Mouse (Mus musculus) T-helper 17 cell (primary cell): Measurements from ENCODE around the gene Evi5l.

Source experiments
- in situ Hi-C, 2 experiments: fragments of 300-600 bp; cut with MboI, MseI; formaldehyde crosslinking; loops; 1 replicate in 1 of 2; 2 replicates in 1 of 2; pipeline ENCODE4 v1.15.1; 2025; ENCODE audit warnings: high pct_unique_total_duplicates in 2 of 2

The Evi5l gene

GRCm38 (mm10) chr8:4165852-4166751, at the start of gene Evi5l:
TSS of gene Evi5l (plus strand) at chr8:4166567.
- in situ Hi-C loops: loop anchor here (5.0 to 25.0 kb wide), 8 partner anchors 76 to 951 kb away; partner anchors contain the start of genes Pet100 (in 1 of the 2), Shcbp1 (in 1 of the 2), Stxbp2 (in 1 of the 2) and Xab2 (in 1 of the 2)

- in situ Hi-C loops: loop anchor here in 1 of 2 experiments (25.0 kb wide), 1 partner anchor 229 kb away; no protein-coding TSS in a partner anchor
Observed at GRCm38 (mm10) chr8:4133798-4134197, 32.6 kb upstream of the Evi5l start, which contains the start of gene Cd209g. TSS of gene Cd209g (plus strand) at chr8:4134098.

GRCm38 (mm10) chr8:4139660-4140646, 26.4 kb upstream of the Evi5l start:
- in situ Hi-C loops: loop anchor here (5.0 to 25.0 kb wide), 4 partner anchors 38 to 372 kb away; no protein-coding TSS in a partner anchor

GRCm38 (mm10) chr8:4141721-4142120, 24.6 kb upstream of the Evi5l start:
- in situ Hi-C loops: loop anchor here (5.0 to 25.0 kb wide), 2 partner anchors 221 to 231 kb away; no protein-coding TSS in a partner anchor

GRCm38 (mm10) chr8:4147272-4147671, 19.1 kb upstream of the Evi5l start:
- in situ Hi-C loops: loop anchor here in 1 of 2 experiments (25.0 kb wide), 1 partner anchor 215 kb away; no protein-coding TSS in a partner anchor

- in situ Hi-C loops: loop anchor here in 1 of 2 experiments (25.0 kb wide), 2 partner anchors 457 to 918 kb away; partner anchors contain the start of gene Zfp958
Observed at GRCm38 (mm10) chr8:4154878-4155277, 11.5 kb upstream of the Evi5l start.

- in situ Hi-C loops: loop anchor here (10.0 to 25.0 kb wide), 5 partner anchors 450 to 948 kb away; partner anchors contain the start of genes Shcbp1 (in 1 of the 2) and Zfp958 (in 1 of the 2)
Observed at GRCm38 (mm10) chr8:4162786-4163185, 3.6 kb upstream of the Evi5l start.

GRCm38 (mm10) chr8:4165176-4165851, 1.1 kb upstream of the Evi5l start:
- in situ Hi-C loops: loop anchor here (5.0 to 25.0 kb wide), 8 partner anchors 77 to 951 kb away; partner anchors contain the start of genes Pet100 (in 1 of the 2), Shcbp1 (in 1 of the 2), Stxbp2 (in 1 of the 2) and Xab2 (in 1 of the 2)

- in situ Hi-C loops: loop anchor here (5.0 to 25.0 kb wide), 8 partner anchors 75 to 952 kb away; partner anchors contain the start of genes Pet100 (in 1 of the 2), Shcbp1 (in 1 of the 2), Stxbp2 (in 1 of the 2) and Xab2 (in 1 of the 2)
Observed at GRCm38 (mm10) chr8:4166881-4167525, 636 bp downstream of the Evi5l start.

GRCm38 (mm10) chr8:4167918-4168317, 1.6 kb downstream of the Evi5l start:
- in situ Hi-C loops: loop anchor here (5.0 to 25.0 kb wide), 8 partner anchors 74 to 953 kb away; partner anchors contain the start of genes Pet100 (in 1 of the 2), Shcbp1 (in 1 of the 2), Stxbp2 (in 1 of the 2) and Xab2 (in 1 of the 2)

- in situ Hi-C loops: loop anchor here in 1 of 2 experiments (25.0 kb wide), 2 partner anchors 440 to 935 kb away; partner anchors contain the start of gene Zfp958
Observed at GRCm38 (mm10) chr8:4172486-4172885, 6.1 kb downstream of the Evi5l start.

GRCm38 (mm10) chr8:4174018-4174417, 7.7 kb downstream of the Evi5l start:
- in situ Hi-C loops: loop anchor here in 1 of 2 experiments (25.0 kb wide), 2 partner anchors 438 to 937 kb away; partner anchors contain the start of gene Zfp958

GRCm38 (mm10) chr8:4183409-4183808, 17.0 kb downstream of the Evi5l start:
- in situ Hi-C loops: no loop called here

- in situ Hi-C loops: no loop called here
Observed at GRCm38 (mm10) chr8:4186151-4186550, 19.8 kb downstream of the Evi5l start.

- in situ Hi-C loops: no loop called here
Observed at GRCm38 (mm10) chr8:4188605-4189004, 22.2 kb downstream of the Evi5l start.

GRCm38 (mm10) chr8:4189031-4189722, 22.8 kb downstream of the Evi5l start:
- in situ Hi-C loops: no loop called here

- in situ Hi-C loops: no loop called here
Observed at GRCm38 (mm10) chr8:4192305-4192704, 25.9 kb downstream of the Evi5l start.

- in situ Hi-C loops: no loop called here
Observed at GRCm38 (mm10) chr8:4192807-4193587, 26.6 kb downstream of the Evi5l start.
